Mouse (Mus musculus): ENCODE results near the gene Sstr3. TPM values are rescaled to one million over a fixed set of nuclear protein-coding genes. Genes with fewer than 3 reads are reported as not detected.

Sstr3 gene
- total RNA-seq, 2 experiments from 2014 or later = not detected

GRCm38 (mm10) chr15:78564764-78565435 is 20.4 kb upstream of the Sstr3 start:
- peak; percentile 46 for ATAC-seq (replicated peaks; ENCODE audit: low FRiP score, low TSS enrichment, poor library complexity, severe bottlenecking)

GRCm38 (mm10) chr15:78563937-78564336 is 19.5 kb upstream of the Sstr3 start:
- peak; percentile 74 for ATAC-seq (replicated peaks; ENCODE audit: low FRiP score, low TSS enrichment, poor library complexity, severe bottlenecking)

- ATAC-seq (replicated peaks; ENCODE audit: low FRiP score, low TSS enrichment, poor library complexity, severe bottlenecking) = no peak
Observed at GRCm38 (mm10) chr15:78563344-78563743, 18.9 kb upstream of the Sstr3 start.

- no peak for ATAC-seq (replicated peaks; ENCODE audit: low FRiP score, low TSS enrichment, poor library complexity, severe bottlenecking)
Observed at GRCm38 (mm10) chr15:78559141-78559979, 14.9 kb upstream of the Sstr3 start.

- ATAC-seq (replicated peaks; ENCODE audit: low FRiP score, low TSS enrichment, poor library complexity, severe bottlenecking) = no peak
Observed at GRCm38 (mm10) chr15:78557693-78558535, 13.4 kb upstream of the Sstr3 start.

GRCm38 (mm10) chr15:78554545-78555313 is 10.2 kb upstream of the Sstr3 start:
- no peak for ATAC-seq (replicated peaks; ENCODE audit: low FRiP score, low TSS enrichment, poor library complexity, severe bottlenecking)

- ATAC-seq (replicated peaks; ENCODE audit: low FRiP score, low TSS enrichment, poor library complexity, severe bottlenecking) = no peak
Observed at GRCm38 (mm10) chr15:78549189-78549734, 4.8 kb upstream of the Sstr3 start.

GRCm38 (mm10) chr15:78548711-78549110 is 4.2 kb upstream of the Sstr3 start:
- ATAC-seq (replicated peaks; ENCODE audit: low FRiP score, low TSS enrichment, poor library complexity, severe bottlenecking) = no peak

- ATAC-seq (replicated peaks; ENCODE audit: low FRiP score, low TSS enrichment, poor library complexity, severe bottlenecking) = peak; percentile 69
Observed at GRCm38 (mm10) chr15:78548336-78548665, 3.8 kb upstream of the Sstr3 start.

- ATAC-seq (replicated peaks; ENCODE audit: low FRiP score, low TSS enrichment, poor library complexity, severe bottlenecking) = no peak
Observed at GRCm38 (mm10) chr15:78547415-78548335, 3.2 kb upstream of the Sstr3 start.

GRCm38 (mm10) chr15:78546060-78546459 is 1.6 kb upstream of the Sstr3 start:
- ATAC-seq (replicated peaks; ENCODE audit: low FRiP score, low TSS enrichment, poor library complexity, severe bottlenecking) = no peak

- no peak for ATAC-seq (replicated peaks; ENCODE audit: low FRiP score, low TSS enrichment, poor library complexity, severe bottlenecking)
Observed at GRCm38 (mm10) chr15:78544041-78544440, 444 bp downstream of the Sstr3 start.

GRCm38 (mm10) chr15:78542767-78543303 is 1.6 kb downstream of the Sstr3 start:
- ATAC-seq (replicated peaks; ENCODE audit: low FRiP score, low TSS enrichment, poor library complexity, severe bottlenecking) = no peak

GRCm38 (mm10) chr15:78542098-78542766 is 2.3 kb downstream of the Sstr3 start:
- ATAC-seq (replicated peaks; ENCODE audit: low FRiP score, low TSS enrichment, poor library complexity, severe bottlenecking) = no peak

GRCm38 (mm10) chr15:78541606-78542005 is 2.9 kb downstream of the Sstr3 start:
- ATAC-seq (replicated peaks; ENCODE audit: low FRiP score, low TSS enrichment, poor library complexity, severe bottlenecking) = no peak

GRCm38 (mm10) chr15:78541036-78541435 is 3.4 kb downstream of the Sstr3 start:
- ATAC-seq (replicated peaks; ENCODE audit: low FRiP score, low TSS enrichment, poor library complexity, severe bottlenecking) = no peak

GRCm38 (mm10) chr15:78535723-78536421 is 8.6 kb downstream of the Sstr3 start:
- ATAC-seq (replicated peaks; ENCODE audit: low FRiP score, low TSS enrichment, poor library complexity, severe bottlenecking) = no peak
